Mouse (Mus musculus) effector memory CD4-positive, alpha-beta T cell, adult 5 months (primary cell): ENCODE data around the gene Cog4. TPM values are rescaled to one million over a fixed set of nuclear protein-coding genes. Genes with fewer than 3 reads are reported as not detected.

Experiments used
- polyA plus RNA-seq: library from polyadenylated mRNA; unstranded; fragments of 100-300 nt; shearing (Covaris generic); gene quantifications from one replicate; pipeline ENCODE4 v1.2.1, GENCODE M21; 2017

Gene Cog4
- 41.6 TPM for polyA plus RNA-seq

GRCm38 (mm10) chr8:110846405-110847170 is at the start of gene Cog4, which contains the start of gene Sf3b3:
Gene Cog4, plus strand, starts transcription at chr8:110846600.
Gene Sf3b3, minus strand, starts transcription at chr8:110846787.

DNA sequence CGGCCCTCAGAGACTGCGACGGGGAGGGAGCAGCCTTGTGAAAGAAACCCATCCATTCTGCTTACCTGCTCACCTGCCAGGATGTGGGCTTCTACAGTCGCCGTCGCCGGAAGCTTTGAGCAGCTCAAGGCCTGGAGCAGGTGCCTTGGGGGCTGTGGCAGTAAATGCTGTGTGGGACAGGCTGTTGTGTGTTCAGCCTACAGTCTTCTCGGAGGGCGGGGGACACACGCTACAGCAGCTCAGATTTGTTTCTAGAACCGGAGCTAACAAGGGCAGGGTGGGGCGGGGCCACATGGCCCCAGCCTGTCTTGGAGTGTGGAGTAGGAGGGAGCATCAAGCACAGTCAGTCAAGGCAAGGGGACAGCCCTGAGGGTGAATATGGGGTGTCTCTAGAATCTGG is 40.7 kb upstream of the Cog4 start, which contains the start of gene Il34:
Gene Il34 (minus strand): TSS at position 256 of the 400 bp plus-strand sequence.

DNA sequence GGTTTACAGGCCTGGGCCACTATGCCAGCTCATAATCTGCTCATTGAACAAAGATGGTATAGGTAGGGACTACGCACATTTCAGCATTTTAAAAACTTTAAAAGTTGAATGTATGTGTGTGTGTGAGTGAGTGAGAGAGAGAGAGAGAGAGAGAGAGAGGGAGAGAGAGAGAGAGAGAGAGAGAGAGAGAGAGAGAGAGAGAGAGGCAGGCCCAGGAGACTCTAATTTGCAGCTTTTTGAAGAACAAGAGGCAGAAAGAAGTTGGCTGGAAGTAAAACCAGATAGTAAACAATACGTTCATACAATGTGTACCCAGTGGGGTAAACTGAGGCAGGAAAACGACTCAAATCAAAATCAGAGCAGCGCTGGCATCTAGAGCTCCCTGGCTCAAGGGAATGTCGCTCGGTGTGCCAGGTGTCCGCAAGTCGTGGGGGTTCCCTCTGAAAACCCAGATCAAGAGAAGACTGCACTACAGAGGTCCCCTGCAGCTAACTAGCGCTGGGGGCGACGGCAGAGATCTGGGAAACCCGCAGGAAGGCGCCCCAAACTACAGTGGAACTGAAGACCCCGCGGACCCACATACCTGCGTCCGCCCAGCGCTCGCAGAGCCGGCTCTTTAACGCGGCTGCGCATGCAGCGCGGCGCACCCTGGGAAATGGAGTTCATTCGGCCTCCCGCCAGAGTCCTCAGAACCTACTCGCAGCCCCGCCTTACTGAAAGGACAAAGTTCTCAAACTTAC is 55.6 kb downstream of the Cog4 start, which contains the start of gene Fuk:
Gene Fuk (minus strand): TSS at position 650 of the 740 bp plus-strand sequence.

DNA sequence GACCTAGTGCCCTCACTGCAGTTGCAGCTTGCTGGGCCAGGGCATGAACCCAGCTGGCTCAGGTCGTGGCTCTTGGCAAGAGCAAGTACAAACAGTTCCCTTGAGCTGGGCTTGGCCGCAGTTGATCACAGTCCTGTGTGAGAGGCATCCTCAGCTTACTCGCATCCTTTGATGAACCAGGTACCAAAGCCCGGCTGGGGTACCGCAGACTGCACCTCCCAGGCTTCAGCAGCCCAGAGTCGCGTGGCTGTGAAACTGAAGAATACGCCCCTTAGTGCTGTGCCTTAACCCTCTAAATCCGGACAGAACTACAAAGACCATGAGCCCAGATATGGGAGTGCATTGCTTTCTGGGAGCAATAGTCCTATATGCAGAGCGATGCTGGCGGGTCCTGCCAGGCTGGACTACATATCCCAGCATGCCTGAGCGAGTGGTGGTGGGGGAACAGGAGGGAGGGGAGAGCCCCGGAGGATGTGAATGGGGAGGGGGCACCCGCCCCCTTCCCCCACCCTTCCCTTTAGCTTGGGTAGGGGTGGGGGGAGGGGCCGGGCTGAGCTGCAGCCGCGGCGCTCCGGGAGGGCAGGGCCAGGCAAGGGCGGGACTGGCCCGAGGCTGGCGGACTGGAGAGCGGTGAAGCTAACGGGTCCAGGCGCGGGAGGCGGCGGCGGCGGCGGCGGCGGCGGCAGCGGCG is 73.1 kb downstream of the Cog4 start, which contains the start of gene St3gal2:
Gene St3gal2 (plus strand): TSS at position 582 of the 691 bp plus-strand sequence.

Other genes starting within 250 kb of the Cog4 start
- 46.4 TPM for gene Vac14, start 228.0 kb upstream of the Cog4 start, polyA plus RNA-seq
- not detected for gene Mtss1l, start 125.1 kb upstream of the Cog4 start, polyA plus RNA-seq
- gene Il34, start 40.7 kb upstream of the Cog4 start, polyA plus RNA-seq = not detected
- 158 TPM for gene Sf3b3, start 187 bp downstream of the Cog4 start, polyA plus RNA-seq
- 5.6 TPM for gene Fuk, start 55.9 kb downstream of the Cog4 start, polyA plus RNA-seq
- 13.2 TPM for gene St3gal2, start 73.3 kb downstream of the Cog4 start, polyA plus RNA-seq
- 17.8 TPM for gene Ddx19a, start 151.2 kb downstream of the Cog4 start, polyA plus RNA-seq
- gene Ddx19b, start 185.2 kb downstream of the Cog4 start, polyA plus RNA-seq = 17.8 TPM
- gene Aars, start 186.5 kb downstream of the Cog4 start, polyA plus RNA-seq = 42.9 TPM
- 17.5 TPM for gene Exosc6, start 209.7 kb downstream of the Cog4 start, polyA plus RNA-seq
- not detected for gene Clec18a, start 245.8 kb downstream of the Cog4 start, polyA plus RNA-seq
- gene Pdpr, start 248.0 kb downstream of the Cog4 start, polyA plus RNA-seq = 16.1 TPM